Mouse (Mus musculus): ENCODE results near the gene Tdrd7.

Tdrd7 gene

DNA sequence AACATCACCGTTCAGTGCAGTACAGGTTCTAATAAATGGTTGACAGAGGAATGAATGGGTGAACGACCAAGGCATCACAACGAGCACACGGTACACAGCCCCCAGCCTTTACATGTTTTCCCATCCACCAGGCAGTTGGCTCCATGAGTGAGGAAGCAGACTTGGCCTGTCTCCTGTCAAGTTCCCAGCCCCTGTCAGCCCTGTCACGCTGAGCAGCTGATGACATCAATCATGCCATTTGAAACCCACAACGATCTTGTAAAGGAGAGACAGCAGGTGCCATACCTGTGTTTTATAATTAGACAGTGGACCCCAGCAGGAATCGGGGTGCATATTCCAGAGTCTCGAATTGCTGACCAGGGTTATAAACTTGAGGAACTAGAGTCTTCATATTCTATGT, 78.2 kb downstream of the Tdrd7 start:
- no peak for DNase-seq

GRCm38 (mm10) chr4:46047971-46048370, 82.8 kb downstream of the Tdrd7 start:
- DNase-seq: no peak

GRCm38 (mm10) chr4:46048418-46048817, 83.3 kb downstream of the Tdrd7 start:
- no peak for DNase-seq

DNA sequence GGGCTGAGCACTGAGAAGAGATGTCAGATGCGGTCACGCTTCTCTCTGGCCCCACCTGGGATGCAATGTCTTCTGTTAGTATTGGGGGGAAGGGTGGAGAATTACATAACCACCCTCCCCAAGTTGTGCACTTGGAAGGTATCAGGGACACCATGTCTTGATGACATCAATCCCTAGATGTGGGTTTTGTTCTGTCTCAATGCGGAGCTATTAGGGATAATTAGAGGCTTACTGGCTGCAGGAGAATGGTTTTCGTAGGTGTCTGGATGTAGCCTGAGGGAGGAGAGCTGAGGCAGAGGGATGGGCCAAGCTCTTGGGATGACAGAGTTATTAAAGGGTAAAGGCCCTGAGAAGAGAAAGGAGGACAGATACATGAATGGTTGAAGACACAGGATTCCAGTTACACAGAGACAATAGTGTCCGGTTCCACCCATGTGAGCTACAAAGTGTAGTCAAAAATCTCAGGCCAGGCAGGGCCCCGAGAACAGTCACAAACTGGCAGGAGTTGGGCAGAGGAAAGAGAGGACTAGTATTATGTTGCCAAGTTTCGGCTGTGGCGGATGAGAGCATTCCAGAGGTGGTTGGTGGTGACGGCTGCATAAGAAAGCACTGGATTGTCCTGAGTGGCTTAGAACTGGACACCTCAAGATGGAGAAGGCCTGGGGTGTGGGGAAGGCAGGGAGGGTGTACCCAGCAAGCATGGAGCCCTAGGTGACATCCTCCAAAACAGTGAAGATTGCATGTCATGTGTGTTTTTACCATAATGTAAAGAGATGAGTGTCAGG, 88.4 kb downstream of the Tdrd7 start:
- no peak for DNase-seq

DNA sequence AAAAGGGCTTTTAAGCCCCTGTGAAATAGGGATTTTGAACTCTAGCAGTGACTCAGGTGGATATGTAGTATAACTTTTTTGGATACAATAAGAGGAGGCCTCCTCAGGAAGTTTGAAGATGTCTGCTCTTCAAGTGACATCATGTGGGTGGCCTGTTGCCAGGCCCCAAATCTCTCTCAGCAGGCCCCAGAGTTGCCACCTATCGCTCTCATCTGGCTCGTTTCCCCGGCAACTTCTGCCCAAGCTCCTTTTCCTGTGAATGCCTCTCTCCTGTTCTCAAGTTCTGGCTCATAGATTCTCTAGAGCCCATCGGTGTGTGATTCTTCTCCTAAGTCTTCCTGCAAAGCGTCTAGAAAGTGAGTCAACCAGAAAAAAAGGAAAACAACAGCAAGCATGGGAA, 91.0 kb downstream of the Tdrd7 start:
- no peak for DNase-seq

DNA sequence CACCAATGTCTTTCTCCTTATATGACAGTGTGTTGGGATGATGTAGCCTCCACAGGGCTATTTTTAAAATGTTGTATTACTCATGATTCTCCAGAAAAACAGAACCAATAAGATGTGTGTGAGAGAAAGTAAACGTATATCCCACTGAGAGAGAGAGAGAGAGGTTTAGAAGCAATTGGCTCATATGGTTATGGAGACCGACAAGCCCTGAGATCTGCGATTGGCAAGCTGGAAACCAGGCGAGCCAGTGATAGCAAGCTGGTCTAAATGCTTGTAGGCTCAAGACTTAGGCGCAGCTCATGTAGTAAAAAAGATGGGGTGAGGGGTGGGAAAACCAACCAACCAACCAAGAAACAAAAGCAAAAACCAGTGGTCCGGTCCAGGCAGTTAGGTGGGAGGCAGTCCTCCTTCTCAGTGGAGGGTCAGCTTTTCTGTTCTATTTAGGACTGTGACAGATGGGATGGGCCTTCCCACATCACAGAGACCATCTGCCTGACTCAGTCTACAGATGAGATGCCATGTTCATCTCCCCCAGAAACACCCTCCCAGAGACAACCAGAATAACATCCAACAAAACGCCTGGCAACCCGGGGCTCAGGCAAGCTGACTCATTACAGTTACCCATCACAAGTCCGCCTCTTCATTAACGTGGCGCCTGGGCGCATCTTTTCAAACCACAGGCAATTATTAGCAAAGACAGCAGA, 96.3 kb downstream of the Tdrd7 start:
- DNase-seq: no peak

DNA sequence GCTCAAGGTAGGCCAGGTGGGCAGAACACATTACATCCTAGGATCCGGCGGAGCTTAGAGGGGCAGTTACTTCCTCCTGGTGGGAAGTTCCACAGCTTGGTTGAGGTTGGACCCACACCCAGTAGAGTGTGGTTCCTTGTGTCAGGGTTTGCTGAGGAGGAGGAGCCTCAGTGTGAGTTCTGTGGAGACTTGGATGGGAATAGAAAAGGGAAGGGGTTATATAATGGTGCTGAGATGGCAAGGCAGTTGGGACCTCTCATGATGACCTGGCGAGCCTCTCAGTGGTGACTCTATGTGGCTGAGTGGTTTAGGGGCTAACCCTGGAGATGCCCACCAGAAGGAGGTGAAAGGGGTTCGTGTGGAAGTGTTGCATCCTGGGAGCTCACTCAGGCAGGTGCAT, 98.7 kb downstream of the Tdrd7 start:
- DNase-seq: no peak

DNA sequence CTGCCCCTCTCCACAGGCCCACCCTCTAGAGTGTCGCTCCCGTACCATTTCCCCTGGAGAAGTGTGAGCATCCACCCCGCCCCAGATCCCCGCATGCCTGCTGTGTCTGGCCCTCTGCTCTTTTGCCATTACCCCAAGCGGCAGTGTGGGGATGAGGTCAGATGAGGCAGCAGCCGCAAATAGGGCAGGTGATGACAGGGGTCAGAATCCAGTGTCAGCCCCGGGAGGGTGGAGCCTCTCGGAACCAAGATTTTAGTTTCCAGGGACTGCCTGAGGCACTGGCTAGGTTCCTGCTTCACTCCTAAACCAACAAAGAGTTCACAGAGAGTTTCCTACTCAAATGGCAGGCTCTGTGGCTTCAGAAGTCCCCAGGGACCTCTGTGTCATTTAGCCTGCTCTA, 99.1 kb downstream of the Tdrd7 start:
- no peak for DNase-seq

DNA sequence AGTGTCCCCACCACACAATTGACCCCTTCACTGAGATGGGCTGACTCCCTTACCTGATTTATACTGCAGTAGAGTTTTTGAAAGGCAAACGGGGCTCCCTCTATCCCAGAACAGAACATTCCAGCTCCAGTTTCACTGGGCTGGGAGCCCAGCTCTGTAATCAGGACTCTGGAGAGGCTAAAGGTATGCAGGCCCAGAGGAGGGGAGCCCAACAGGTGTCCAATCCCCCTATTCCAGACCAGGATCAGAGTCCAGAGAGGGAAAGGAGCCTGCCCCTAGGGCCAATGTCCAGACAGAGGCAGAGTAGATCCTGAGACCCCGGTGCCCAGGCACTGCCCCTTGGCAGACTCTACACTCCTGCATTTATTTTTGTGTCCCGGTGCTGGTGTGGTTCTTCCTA, 99.8 kb downstream of the Tdrd7 start:
- peak; percentile 25 for DNase-seq

DNA sequence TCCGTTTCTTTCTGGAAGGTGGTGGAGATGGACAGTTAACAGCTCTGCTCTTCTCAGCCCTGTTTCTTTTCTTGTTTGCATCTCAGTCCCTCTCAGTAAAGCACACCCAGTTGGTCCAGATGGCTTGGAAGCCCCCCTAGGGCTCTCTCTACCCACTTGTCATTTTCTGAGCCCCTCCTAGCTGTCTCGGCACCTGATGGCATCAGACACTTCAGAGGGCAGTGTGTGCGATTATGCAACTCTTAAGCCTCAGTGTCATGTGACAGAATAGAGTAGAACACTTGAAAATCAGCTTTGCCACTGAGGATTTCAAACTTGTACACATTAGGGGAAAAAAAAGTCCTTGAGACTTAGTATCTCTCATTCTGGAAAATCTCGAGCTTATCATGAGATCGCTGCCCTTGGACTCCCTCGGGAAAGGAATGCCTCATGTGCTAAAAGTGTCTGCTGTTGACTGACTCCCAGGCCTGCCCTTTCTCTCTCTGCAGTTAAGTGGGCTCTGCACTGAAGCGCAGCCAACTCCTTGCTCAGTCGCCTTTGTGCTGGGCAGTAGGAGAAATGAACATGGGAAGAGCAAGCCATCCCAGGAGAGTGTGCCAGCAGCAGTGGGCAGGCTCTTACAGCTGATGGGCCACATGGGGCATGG, 100.7 kb downstream of the Tdrd7 start:
- no peak for DNase-seq

- no peak for DNase-seq
These were observed 102.9 kb downstream of the Tdrd7 start for GRCm38 (mm10) chr4:46068060-46068459.

- no peak for DNase-seq
These were observed 103.4 kb downstream of the Tdrd7 start for GRCm38 (mm10) chr4:46068573-46068972.

- no peak for DNase-seq
These were observed 104.8 kb downstream of the Tdrd7 start for GRCm38 (mm10) chr4:46069851-46070482.

- DNase-seq: no peak
These were observed 107.5 kb downstream of the Tdrd7 start for GRCm38 (mm10) chr4:46072631-46073030.

DNA sequence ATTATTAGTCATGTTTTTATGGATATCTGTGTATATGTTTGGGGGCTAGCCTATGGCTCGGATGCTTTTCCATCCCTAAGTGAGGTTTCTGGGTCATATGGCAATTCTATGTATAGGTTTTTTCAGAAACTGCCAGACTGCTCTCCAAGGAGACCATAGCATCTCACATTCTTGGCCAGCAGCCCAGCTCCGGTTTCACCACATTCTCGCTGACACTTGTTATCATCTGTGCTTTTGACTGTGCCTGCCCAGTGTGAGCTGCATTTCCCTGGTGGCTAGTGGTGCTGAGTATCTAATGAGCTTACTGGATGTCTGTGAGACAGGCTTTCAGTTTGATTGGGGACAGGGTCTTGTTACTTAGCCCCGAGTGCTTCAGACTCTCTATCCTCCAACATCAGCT, 108.6 kb downstream of the Tdrd7 start:
- DNase-seq: no peak

GRCm38 (mm10) chr4:46075664-46076063, 110.5 kb downstream of the Tdrd7 start:
- no peak for DNase-seq

DNA sequence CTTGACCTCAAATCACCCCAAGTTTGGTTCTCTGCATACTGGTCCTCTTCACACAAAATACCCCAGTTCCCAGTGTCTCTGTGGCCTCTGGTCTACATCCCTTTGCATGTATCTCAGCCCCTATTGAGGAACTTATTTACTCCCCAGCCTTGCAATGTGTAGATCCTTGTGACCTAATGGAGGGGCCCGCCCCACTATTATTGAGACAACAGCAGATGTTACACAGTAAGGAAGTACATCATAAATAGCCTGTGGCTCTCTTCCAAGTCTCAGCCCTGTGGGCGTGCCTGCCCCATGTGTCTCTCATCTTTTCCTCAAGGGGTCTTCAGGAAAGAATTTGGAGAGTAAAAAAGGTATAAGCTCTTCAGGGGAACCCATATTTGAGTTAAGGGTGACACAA, 111.8 kb downstream of the Tdrd7 start:
- DNase-seq: no peak

DNA sequence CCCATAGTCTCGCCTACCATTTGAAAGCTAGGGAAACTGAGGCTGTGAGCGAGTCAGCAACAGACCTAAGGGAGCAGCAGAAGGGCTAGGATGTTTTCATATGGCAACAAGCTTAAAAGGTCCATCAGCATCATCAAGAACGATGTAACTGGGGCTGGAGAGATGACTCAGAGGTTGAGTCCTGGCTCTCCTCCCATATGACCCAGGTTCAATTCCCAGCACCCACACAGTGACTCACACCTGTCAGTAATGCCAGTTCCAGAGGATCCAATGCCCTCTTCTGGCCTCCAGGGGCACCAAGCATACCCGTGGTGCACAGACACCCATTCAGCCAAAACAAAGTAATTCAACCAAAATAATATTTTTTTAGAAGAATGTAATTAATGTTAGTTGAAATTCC, 115.1 kb downstream of the Tdrd7 start:
- no peak for DNase-seq

DNA sequence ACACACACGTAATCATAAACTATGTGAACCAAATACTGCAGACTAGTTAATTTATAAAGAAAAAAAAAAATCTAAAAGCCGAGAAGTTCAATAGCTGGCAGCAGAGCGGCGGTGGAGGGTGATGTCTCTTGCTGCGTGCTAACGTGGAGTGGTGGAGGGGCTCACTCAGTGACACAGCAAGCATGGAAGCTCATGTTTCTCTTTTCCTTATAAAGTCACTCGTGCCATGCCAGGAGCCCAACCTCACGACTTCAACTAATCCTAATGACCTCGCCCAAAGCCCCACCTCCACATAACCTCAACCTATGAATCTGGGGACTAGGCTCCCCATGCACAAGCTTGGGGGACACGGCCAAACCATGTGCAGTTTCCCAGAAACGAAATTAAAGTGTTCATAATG, 117.4 kb downstream of the Tdrd7 start:
- DNase-seq: no peak

Data from kidney, postnatal 14 days (tissue).